Mouse (Mus musculus) brain, embryonic 18.5 days (tissue): ENCODE data around the gene Ror1.

Experiments used
- DNase-seq: peaks from one replicate; pipeline ENCODE4 v3.0.0-alpha.2; 2012; ENCODE audit warnings: low read depth, low spot score

The Ror1 gene

GRCm38 (mm10) chr4:100116366-100116765, 20.8 kb downstream of the Ror1 start:
- no peak for DNase-seq

DNA sequence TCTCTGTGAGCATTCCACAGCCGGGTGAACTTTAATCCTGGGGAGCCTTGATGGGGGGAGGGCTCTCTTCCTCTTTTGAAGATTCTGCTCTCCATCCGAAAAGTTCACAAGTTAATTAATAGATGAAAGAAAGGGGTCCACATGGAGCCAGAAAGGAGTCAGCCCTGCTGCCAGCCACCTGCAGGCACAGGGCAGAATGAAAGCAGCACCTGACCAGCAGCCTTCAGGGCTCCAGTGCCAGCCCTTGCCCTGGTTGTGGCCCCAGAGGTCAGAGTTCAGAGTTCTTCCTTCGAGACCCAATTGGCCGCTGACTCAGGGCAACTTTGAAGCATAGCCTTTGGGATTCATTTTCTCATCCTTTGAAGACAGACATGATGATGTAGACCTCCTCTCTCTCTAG, 23.1 kb downstream of the Ror1 start:
- no peak for DNase-seq

DNA sequence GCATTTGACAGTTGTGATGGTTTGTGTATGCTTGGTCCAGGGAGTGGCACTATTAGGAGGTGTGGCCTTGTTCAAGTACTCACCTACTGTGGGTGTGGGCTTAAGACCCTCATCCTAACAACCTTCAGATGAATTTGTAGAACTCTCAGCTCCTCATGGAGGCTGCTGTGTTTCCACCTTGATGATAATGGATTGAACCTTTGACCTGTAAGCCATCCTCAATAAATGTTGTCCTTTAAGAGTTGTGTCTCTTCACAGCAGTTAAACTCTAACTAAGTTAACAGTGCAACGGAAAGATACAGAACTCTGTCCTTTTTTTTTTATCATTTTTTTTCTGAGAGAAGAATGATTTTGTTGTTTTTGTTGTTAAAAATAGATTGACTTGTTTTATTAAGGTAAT, 23.8 kb downstream of the Ror1 start:
- DNase-seq: no peak

DNA sequence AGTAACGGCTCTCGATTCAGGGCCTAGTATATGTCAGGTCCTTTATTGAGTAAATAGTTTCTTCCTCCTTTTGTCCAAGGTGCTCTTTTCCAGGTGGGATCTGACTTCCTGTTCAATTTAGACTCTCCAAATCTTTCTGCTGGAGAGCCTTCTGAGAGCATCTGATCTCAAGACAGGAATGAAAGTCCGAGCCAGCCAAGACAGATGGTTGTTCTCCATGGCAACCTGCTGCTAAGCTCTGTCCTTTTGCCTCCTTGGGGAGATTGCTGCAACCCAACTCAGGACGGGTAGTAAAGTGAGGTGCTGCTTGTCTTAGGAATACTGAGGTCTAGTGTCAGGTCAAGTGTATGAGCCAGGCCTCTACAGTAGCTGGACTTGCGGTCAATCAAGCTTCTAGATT, 25.0 kb downstream of the Ror1 start:
- DNase-seq: no peak

- no peak for DNase-seq
Measured at GRCm38 (mm10) chr4:100122436-100122835, 26.8 kb downstream of the Ror1 start.

GRCm38 (mm10) chr4:100123519-100123918, 27.9 kb downstream of the Ror1 start:
- no peak for DNase-seq

- DNase-seq: no peak
Measured at GRCm38 (mm10) chr4:100124056-100124455, 28.5 kb downstream of the Ror1 start.

- DNase-seq: no peak
Measured at GRCm38 (mm10) chr4:100124935-100125334, 29.3 kb downstream of the Ror1 start.

GRCm38 (mm10) chr4:100126531-100127310, 31.1 kb downstream of the Ror1 start:
- DNase-seq: no peak

DNA sequence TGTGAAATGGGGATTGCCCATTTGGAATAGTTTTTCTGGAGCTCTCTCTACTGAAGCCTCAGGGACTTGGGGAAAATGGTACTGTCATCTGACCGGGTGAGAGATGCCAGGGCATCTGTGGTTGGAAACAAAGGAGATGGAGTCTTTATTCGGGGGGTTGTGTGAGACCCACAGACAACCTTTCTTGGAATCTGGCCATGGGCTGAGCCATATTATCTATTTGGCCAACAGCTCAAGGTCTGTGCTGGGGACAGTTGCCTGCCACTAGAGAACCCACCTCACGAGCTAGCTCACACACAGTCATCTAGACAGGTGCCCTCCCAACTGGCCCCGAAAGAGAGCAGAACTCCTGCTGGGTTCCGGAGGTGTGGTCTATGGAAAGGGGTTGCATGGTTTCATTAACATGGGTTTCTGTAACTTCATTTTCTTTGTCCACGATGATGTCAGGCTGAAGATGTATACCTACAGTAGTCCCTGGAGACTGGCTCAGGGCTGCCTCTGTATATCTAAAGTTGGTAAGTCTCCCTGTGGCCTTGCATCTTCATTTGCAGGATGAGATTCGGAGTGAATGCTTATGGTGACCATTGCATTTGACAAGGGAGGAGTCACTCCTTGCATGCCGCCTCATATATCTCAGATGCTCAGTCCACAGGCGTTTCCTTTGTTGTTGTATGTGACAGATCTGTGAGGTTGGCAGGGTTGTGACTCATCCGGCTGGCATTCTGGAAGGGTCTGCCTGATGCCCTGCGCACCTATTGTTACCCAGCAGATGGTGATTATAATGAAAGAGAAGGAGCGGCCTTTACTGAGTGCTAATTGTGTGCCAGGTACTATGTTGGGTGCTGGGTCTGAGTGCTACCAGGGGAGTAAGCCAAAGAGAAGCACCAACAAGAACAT, 32.7 kb downstream of the Ror1 start:
- no peak for DNase-seq

DNA sequence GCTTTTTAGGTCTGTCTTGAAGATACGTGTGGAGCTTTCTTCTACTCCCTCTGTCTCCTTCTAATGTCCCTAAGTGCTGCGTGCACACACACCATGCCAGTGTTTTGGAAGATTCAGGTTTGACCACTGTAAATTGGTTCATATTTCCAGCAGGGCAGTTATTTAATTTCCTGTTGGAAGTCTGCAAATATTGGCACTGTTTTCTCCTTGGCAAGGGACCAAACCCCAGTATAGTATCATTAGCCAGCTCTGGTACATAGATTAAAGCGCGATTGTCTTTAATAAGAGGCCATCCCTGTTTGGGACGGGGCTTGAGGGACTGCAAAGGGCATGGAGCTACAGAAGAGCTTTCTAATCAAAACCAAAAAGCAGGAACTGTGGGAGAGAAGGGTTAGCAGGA, 33.6 kb downstream of the Ror1 start:
- no peak for DNase-seq

- no peak for DNase-seq
Measured at GRCm38 (mm10) chr4:100130771-100131475, 35.3 kb downstream of the Ror1 start.

GRCm38 (mm10) chr4:100131488-100131887, 35.9 kb downstream of the Ror1 start:
- no peak for DNase-seq

- no peak for DNase-seq
Measured at GRCm38 (mm10) chr4:100132261-100132660, 36.7 kb downstream of the Ror1 start.

GRCm38 (mm10) chr4:100136046-100136445, 40.5 kb downstream of the Ror1 start:
- DNase-seq: no peak

DNA sequence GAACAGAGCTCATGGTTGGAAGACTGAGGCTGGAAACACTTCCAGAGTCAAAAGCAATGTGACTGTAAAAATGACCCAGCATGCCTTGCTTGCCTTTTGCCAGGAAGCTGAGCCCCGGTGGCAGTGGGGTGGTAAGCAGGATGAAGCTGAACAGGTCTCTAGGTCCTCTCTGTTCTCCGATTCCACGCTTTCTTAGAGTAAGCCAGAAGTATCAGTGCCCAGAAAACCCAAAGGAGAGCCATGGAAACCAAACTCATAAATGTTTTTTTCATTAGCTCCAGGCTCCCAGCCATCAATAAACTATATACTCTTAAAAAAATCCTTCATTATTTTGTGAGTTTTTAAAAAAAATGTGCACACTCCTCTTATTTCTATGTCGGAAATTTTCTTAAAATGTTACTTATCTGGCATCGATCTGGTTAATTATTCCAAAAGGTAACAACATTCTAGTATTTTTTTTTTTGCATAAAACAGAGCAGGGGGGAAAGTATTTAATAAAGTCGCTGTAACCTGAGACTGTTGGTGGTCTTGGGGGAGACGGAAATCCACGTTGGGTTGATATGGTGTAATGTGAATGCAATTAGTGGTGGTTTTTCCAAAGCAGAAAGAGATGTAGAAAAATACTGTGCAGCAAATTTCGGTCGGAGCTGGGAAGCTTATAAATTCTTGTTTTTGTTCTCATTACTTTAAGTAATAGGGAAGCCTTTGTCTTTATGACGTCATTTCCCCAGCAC, 41.7 kb downstream of the Ror1 start:
- no peak for DNase-seq

DNA sequence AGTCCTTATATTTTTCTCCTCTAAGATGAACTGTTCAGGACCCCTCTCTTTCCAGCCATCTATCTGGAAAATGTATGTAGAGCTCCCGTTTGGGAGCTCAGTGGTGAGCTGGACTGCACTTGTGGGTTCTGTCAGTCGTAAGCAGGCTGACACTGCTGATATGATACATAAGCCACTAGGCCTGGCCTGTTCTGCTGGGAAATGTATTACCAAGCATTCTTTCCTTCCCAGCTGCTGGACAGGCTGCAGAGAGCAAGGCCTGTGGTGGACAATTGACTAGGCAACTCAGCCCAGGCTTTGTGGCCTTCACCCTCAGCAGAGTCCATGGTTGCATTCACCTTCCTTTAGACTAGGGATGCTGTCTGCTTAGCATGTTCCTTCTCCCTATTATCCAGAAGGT, 46.0 kb downstream of the Ror1 start:
- no peak for DNase-seq

GRCm38 (mm10) chr4:100144744-100145143, 49.2 kb downstream of the Ror1 start:
- no peak for DNase-seq

GRCm38 (mm10) chr4:100150797-100151196, 55.2 kb downstream of the Ror1 start:
- no peak for DNase-seq

DNA sequence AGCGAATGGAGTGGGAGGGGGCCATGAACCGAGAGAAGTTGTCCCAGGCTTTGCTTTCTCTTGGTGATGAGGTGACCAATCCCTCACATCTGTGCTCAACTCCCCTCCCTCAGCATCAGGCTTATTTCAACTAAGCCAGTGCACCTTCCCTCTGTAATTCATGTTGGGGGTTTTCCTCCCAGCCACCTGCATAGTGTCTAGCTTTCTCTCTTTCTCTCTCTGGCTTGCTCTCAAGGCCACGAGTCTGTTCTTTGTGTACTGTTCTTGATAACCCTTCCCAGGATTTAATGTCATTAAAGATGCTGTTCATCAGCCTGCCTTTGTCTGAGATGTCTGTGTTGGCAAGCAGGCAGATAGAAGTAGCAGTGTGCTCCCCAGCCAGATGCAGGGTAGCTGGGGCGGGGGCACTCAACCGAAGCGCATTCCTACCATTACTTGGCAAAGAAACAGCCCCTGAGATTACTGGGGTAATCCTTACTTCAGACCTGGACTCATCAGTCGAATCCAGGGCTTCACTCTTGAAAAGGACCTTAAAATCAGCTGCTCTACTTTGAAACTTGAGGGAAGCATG, 59.1 kb downstream of the Ror1 start:
- DNase-seq: no peak

DNA sequence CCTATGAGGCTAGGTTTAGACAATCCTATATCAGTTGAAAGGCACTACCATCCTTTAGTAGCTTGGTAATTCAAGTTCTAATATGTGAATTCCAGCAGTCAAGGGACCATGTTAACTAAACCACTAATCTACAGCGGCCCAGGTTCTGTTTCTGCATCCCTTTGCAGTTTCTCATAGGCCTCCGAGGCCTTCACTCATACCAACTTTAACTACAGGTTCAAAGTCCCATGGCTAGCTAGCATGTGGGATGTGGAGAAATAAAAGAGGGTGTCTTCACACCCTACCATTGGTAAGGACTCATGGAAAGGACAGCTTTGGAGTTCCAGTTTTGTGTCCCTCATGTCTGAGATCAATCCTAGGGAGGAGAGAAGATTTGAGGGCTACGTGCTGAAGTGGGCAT, 60.1 kb downstream of the Ror1 start:
- DNase-seq: no peak
